In genomic region chr10:24707745-24708144, GRCm38 (mm10) we compare ENCODE assay signal across 15 mouse cellular contexts.
"Had no signal": no experiment of that assay in that cellular context is flagged by ENCODE, and none has a peak within 500 bp of the region (broad histone marks: within the 10 kb centered on the region; RNA-seq: fewer than 3 reads in every experiment).

No protein-coding gene starts in this region.

- DNase-seq: heart, postnatal 10 days; heart, postnatal 36 days; heart, postnatal 4 days; kidney, adult 11 months; kidney, adult 18-20 months; kidney, adult 2 months; kidney, adult 8-10 months; kidney, adult 9 months; kidney, postnatal 10 days; kidney, postnatal 14 days; kidney, postnatal 25 days; kidney, postnatal 36 days; kidney, postnatal 4 days; layer of hippocampus, adult 9-11 months; layer of hippocampus, postnatal 36 days had no signal
